Mouse (Mus musculus): ENCODE data around the gene Atp9a. TPM values are rescaled to one million over a fixed set of nuclear protein-coding genes. Genes with fewer than 3 reads are reported as not detected.

The Atp9a gene
- polyA plus RNA-seq, 1 experiment from 2014 or later = 35.2 TPM

GRCm38 (mm10) chr2:168734023-168734422 is 8.2 kb downstream of the Atp9a start:
- no peaks in the 10 kb centered on the region for H3K9me3 ChIP-seq (replicated peaks)
- H3K9ac ChIP-seq = no peak overlapping the region
- peaks cover 29% of the 10 kb centered on the region for H3K4me1 ChIP-seq
- H3K27ac ChIP-seq = no peak overlapping the region
- H3K4me3 ChIP-seq = no peak overlapping the region
- WGBS = 53% methylated on average over 11 of the region's 11 CpGs
- H3K27me3 ChIP-seq = no peaks in the 10 kb centered on the region
- no peak for ATAC-seq
- H3K36me3 ChIP-seq (ENCODE audit: poor library complexity, severe bottlenecking) = no peaks in the 10 kb centered on the region
- no peak overlapping the region for H3K4me2 ChIP-seq

GRCm38 (mm10) chr2:168731258-168731657 is 11.0 kb downstream of the Atp9a start:
- WGBS = 46% methylated on average over 8 of the region's 8 CpGs
- H3K4me1 ChIP-seq = peaks cover 31% of the 10 kb centered on the region
- no peaks in the 10 kb centered on the region for H3K9me3 ChIP-seq (replicated peaks)
- no peaks in the 10 kb centered on the region for H3K27me3 ChIP-seq
- H3K4me3 ChIP-seq = no peak overlapping the region
- no peak overlapping the region for H3K4me2 ChIP-seq
- no peak overlapping the region for H3K9ac ChIP-seq
- 0 out of 2 replicates have a peak, but pooled peaks have one; percentile 10 for ATAC-seq
- H3K27ac ChIP-seq = no peak overlapping the region
- H3K36me3 ChIP-seq (ENCODE audit: poor library complexity, severe bottlenecking) = no peaks in the 10 kb centered on the region

- H3K27me3 ChIP-seq = no peaks in the 10 kb centered on the region
- H3K4me2 ChIP-seq = no peak overlapping the region
- no peak overlapping the region for H3K4me3 ChIP-seq
- H3K4me1 ChIP-seq = peaks cover 38% of the 10 kb centered on the region
- H3K36me3 ChIP-seq (ENCODE audit: poor library complexity, severe bottlenecking) = no peaks in the 10 kb centered on the region
- no peak overlapping the region for H3K9ac ChIP-seq
- no peak overlapping the region for H3K27ac ChIP-seq
- no peak for ATAC-seq
- WGBS = 89% methylated on average over 12 of the region's 12 CpGs
- H3K9me3 ChIP-seq (replicated peaks) = no peaks in the 10 kb centered on the region
These were observed 12.5 kb downstream of the Atp9a start for GRCm38 (mm10) chr2:168729736-168730135.

- H3K27me3 ChIP-seq = no peaks in the 10 kb centered on the region
- no peaks in the 10 kb centered on the region for H3K9me3 ChIP-seq (replicated peaks)
- H3K4me3 ChIP-seq = no peak overlapping the region
- no peak overlapping the region for H3K4me2 ChIP-seq
- H3K9ac ChIP-seq = no peak overlapping the region
- ATAC-seq = no peak
- no peaks in the 10 kb centered on the region for H3K36me3 ChIP-seq (ENCODE audit: poor library complexity, severe bottlenecking)
- WGBS = 81% methylated on average over 12 of the region's 12 CpGs
- H3K4me1 ChIP-seq = peaks cover 29% of the 10 kb centered on the region
- H3K27ac ChIP-seq = no peak overlapping the region
These were observed 14.2 kb downstream of the Atp9a start for GRCm38 (mm10) chr2:168728045-168728444.

- 59% methylated on average over 6 of the region's 6 CpGs for WGBS
- no peak overlapping the region for H3K9ac ChIP-seq
- no peaks in the 10 kb centered on the region for H3K9me3 ChIP-seq (replicated peaks)
- no peaks in the 10 kb centered on the region for H3K27me3 ChIP-seq
- no peak overlapping the region for H3K4me3 ChIP-seq
- H3K36me3 ChIP-seq (ENCODE audit: poor library complexity, severe bottlenecking) = no peaks in the 10 kb centered on the region
- peaks cover 20% of the 10 kb centered on the region for H3K4me1 ChIP-seq
- peak; percentile 88 for ATAC-seq
- H3K4me2 ChIP-seq = no peak overlapping the region
- H3K27ac ChIP-seq = no peak overlapping the region
These were observed 16.2 kb downstream of the Atp9a start for GRCm38 (mm10) chr2:168726007-168726406.

GRCm38 (mm10) chr2:168721313-168721712 is 20.9 kb downstream of the Atp9a start:
- 92% methylated on average over 14 of the region's 14 CpGs for WGBS
- H3K4me2 ChIP-seq = no peak overlapping the region
- no peaks in the 10 kb centered on the region for H3K36me3 ChIP-seq (ENCODE audit: poor library complexity, severe bottlenecking)
- H3K9ac ChIP-seq = no peak overlapping the region
- no peak for ATAC-seq
- H3K27ac ChIP-seq = no peak overlapping the region
- peaks cover 22% of the 10 kb centered on the region for H3K4me1 ChIP-seq
- H3K4me3 ChIP-seq = no peak overlapping the region
- H3K9me3 ChIP-seq (replicated peaks) = no peaks in the 10 kb centered on the region
- H3K27me3 ChIP-seq = no peaks in the 10 kb centered on the region

GRCm38 (mm10) chr2:168719742-168720141 is 22.5 kb downstream of the Atp9a start:
- Histone ChIP-seq H3K9me3 (replicated peaks) (no peaks in the 10 kb centered on the region), H3K27ac (no peak overlapping the region), H3K4me3 (no peak overlapping the region), H3K36me3 (ENCODE audit: poor library complexity, severe bottlenecking) (no peaks in the 10 kb centered on the region), H3K27me3 (no peaks in the 10 kb centered on the region), H3K9ac (no peak overlapping the region), H3K4me2 (no peak overlapping the region), H3K4me1 (peaks cover 15% of the 10 kb centered on the region)
- no peak for ATAC-seq
- 68% methylated on average over 4 of the region's 4 CpGs for WGBS

- Histone ChIP-seq H3K4me2 (no peak overlapping the region), H3K4me3 (no peak overlapping the region), H3K9me3 (replicated peaks) (no peaks in the 10 kb centered on the region), H3K27me3 (no peaks in the 10 kb centered on the region), H3K27ac (no peak overlapping the region), H3K4me1 (peaks cover 15% of the 10 kb centered on the region), H3K9ac (no peak overlapping the region), H3K36me3 (ENCODE audit: poor library complexity, severe bottlenecking) (no peaks in the 10 kb centered on the region)
- no peak for ATAC-seq
- 70% methylated on average over 10 of the region's 10 CpGs for WGBS
These were observed 23.5 kb downstream of the Atp9a start for GRCm38 (mm10) chr2:168718735-168719134.

GRCm38 (mm10) chr2:168718267-168718666 is 23.9 kb downstream of the Atp9a start:
- Histone ChIP-seq H3K27ac (no peak overlapping the region), H3K36me3 (ENCODE audit: poor library complexity, severe bottlenecking) (no peaks in the 10 kb centered on the region), H3K4me3 (no peak overlapping the region), H3K9me3 (replicated peaks) (no peaks in the 10 kb centered on the region), H3K4me1 (peaks cover 15% of the 10 kb centered on the region), H3K4me2 (no peak overlapping the region), H3K27me3 (no peaks in the 10 kb centered on the region), H3K9ac (no peak overlapping the region)
- no peak for ATAC-seq
- WGBS = 85% methylated on average over 2 of the region's 2 CpGs

- Histone ChIP-seq H3K27ac (no peak overlapping the region), H3K9ac (no peak overlapping the region), H3K4me2 (no peak overlapping the region), H3K9me3 (replicated peaks) (no peaks in the 10 kb centered on the region), H3K4me1 (peaks cover 9% of the 10 kb centered on the region), H3K27me3 (no peaks in the 10 kb centered on the region), H3K36me3 (ENCODE audit: poor library complexity, severe bottlenecking) (peaks cover 27% of the 10 kb centered on the region), H3K4me3 (no peak overlapping the region)
- ATAC-seq = no peak
- WGBS = 85% methylated on average over 20 of the region's 20 CpGs
These were observed 29.7 kb downstream of the Atp9a start for GRCm38 (mm10) chr2:168712199-168713176.

GRCm38 (mm10) chr2:168710979-168711378 is 31.2 kb downstream of the Atp9a start:
- Histone ChIP-seq H3K9ac (no peak overlapping the region), H3K4me3 (no peak overlapping the region), H3K9me3 (replicated peaks) (no peaks in the 10 kb centered on the region), H3K27me3 (no peaks in the 10 kb centered on the region), H3K4me1 (no peaks in the 10 kb centered on the region), H3K27ac (no peak overlapping the region), H3K36me3 (ENCODE audit: poor library complexity, severe bottlenecking) (peaks cover 39% of the 10 kb centered on the region), H3K4me2 (no peak overlapping the region)
- ATAC-seq = no peak
- 82% methylated on average over 3 of the region's 3 CpGs for WGBS

GRCm38 (mm10) chr2:168707766-168708165 is 34.4 kb downstream of the Atp9a start:
- Histone ChIP-seq H3K9me3 (replicated peaks) (no peaks in the 10 kb centered on the region), H3K4me1 (no peaks in the 10 kb centered on the region), H3K4me3 (no peak overlapping the region), H3K27ac (no peak overlapping the region), H3K36me3 (ENCODE audit: poor library complexity, severe bottlenecking) (peaks cover 64% of the 10 kb centered on the region), H3K4me2 (no peak overlapping the region), H3K27me3 (no peaks in the 10 kb centered on the region), H3K9ac (no peak overlapping the region)
- no peak for ATAC-seq
- 51% methylated on average over 9 of the region's 9 CpGs for WGBS

All from forebrain, embryonic 13.5 days (tissue).